Mouse (Mus musculus) C2C12 (cell line): ENCODE results near the gene Morc3.

Experiments
- CTCF ChIP-seq: IDR thresholded peaks from one replicate; pipeline ENCODE4 v1.5.1; 2011; ENCODE audit not compliant: control insufficient read depth, insufficient read depth, insufficient read length
- MYOD1 ChIP-seq: IDR thresholded peaks from one replicate; pipeline ENCODE4 v1.6.1; 2011; ENCODE audit warnings: low read depth; ENCODE audit not compliant: control insufficient read depth, insufficient read length
- USF1 ChIP-seq: IDR thresholded peaks from one replicate; pipeline ENCODE4 v1.6.1; 2011; ENCODE audit warnings: low read depth, mild to moderate bottlenecking, control low read depth, moderate library complexity

DNA sequence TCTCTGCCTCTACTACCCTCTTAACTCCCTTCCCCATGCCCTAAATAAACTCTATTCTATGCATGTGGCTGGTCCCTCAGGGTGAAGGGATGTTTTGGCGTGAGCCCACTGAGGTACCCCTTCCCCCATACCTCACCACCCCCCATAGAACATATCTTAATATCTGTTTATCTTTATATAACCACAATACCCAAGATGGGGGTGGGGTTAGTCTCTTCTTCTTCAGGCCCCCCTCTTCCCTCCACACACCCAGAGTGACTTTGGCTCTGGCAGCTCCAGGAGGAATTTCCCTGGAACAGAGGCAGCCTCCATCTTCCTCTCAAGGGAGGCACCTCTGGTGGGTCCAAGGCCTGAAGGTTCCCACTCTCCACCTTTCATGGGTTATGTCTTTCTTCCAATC is 11.9 kb upstream of the Morc3 start:
- TF ChIP-seq CTCF (no peak), USF1 (no peak), MYOD1 (no peak)
